Mouse (Mus musculus) central nervous system, embryonic 18 days (tissue): ENCODE results near the gene Card19. TPM values are rescaled to one million over a fixed set of nuclear protein-coding genes. Genes with fewer than 3 reads are reported as not detected.

ENCODE experiments used
- polyA plus RNA-seq: library from polyadenylated mRNA; depleted of rRNA; stranded (reverse); fragments of >200 nt; gene quantifications from 2 replicates; pipeline ENCODE4 v1.2.3, GENCODE M21; 2012; rRNA removed

Gene Card19
- 26.9 and 28.1 TPM in 2 replicates for polyA plus RNA-seq

GRCm38 (mm10) chr13:49215504-49216219, at the start of gene Card19:
TSS of gene Card19 (minus strand) at chr13:49216037.

GRCm38 (mm10) chr13:49248467-49248862, 32.6 kb upstream of the Card19 start, which contains the start of gene Susd3:
TSS of gene Susd3 (minus strand) at chr13:49248706.

GRCm38 (mm10) chr13:49187288-49188218, 28.3 kb downstream of the Card19 start, which contains the start of gene Ninj1:
TSS of gene Ninj1 (plus strand) at chr13:49187485.

Other genes starting within 250 kb of the Card19 start
- gene Fam120a, start 248.0 kb downstream of the Card19 start, polyA plus RNA-seq: 47.9 and 49.2 TPM in 2 replicates
- 41.3 and 48.8 TPM in 2 replicates for gene Wnk2, start 68.0 kb downstream of the Card19 start, polyA plus RNA-seq
- 27.5 and 29.3 TPM in 2 replicates for gene Ninj1, start 28.6 kb downstream of the Card19 start, polyA plus RNA-seq
- 0.35 and 0.60 TPM in 2 replicates for gene Susd3, start 32.7 kb upstream of the Card19 start, polyA plus RNA-seq
- gene Fgd3, start 104.3 kb upstream of the Card19 start, polyA plus RNA-seq: 12.1 and 13.3 TPM in 2 replicates
- gene Bicd2, start 125.5 kb upstream of the Card19 start, polyA plus RNA-seq: 38.4 and 40.1 TPM in 2 replicates
- 10.4 and 11.0 TPM in 2 replicates for gene Ippk, start 205.2 kb upstream of the Card19 start, polyA plus RNA-seq